Mouse (Mus musculus) ES-CJ7 (cell line): ENCODE measurements around the gene Rtp4.

Source experiments
- DNase-seq: peaks from one replicate; pipeline ENCODE4 v3.0.0; 2011; ENCODE audit warnings: low read depth, low spot score

The Rtp4 gene

GRCm38 (mm10) chr16:23591119-23592105 lies 71.3 kb downstream of the Rtp4 start:
- DNase-seq = no peak

DNA sequence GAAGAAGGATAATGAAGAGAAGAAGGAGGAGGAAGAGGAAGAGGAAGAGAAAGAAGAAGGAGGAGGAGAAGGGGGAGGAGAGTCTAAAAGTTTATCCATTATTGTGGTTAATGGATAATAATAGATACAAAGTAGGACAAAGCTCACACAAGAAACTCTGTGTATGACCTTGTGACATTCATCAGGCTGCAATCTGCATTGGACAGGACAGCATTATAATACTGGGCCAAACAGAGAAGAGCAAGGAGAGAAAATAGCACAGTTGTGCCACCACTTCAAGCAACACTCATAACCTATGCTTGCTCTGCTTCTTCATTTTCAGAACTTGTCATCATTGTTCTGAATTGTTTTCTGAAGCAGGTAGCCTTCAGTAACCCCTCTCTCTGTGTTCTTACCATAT lies 72.4 kb downstream of the Rtp4 start:
- DNase-seq = no peak

- DNase-seq = no peak
Measured at GRCm38 (mm10) chr16:23596696-23597095, 76.6 kb downstream of the Rtp4 start.

DNA sequence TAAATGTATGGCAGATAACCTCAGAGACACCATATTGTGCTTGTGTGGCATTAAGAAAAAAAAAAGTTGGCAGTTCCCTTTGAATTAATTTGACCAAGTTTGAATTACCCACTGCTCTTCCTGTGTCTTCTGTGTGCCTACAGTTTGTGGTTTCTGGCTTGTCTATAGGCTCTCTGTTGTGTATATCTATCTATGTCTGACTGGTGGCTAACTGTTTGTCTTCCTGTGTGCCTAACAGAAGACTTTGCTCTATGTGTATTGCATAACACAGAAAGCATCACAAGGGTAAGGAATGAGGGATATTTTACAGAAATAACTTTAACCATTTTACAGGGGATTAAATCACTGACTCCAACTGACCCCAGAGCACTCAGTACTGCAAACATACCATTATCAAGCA lies 77.9 kb downstream of the Rtp4 start:
- DNase-seq = no peak

GRCm38 (mm10) chr16:23606220-23606619 lies 86.1 kb downstream of the Rtp4 start:
- peak; percentile 7 for DNase-seq

DNA sequence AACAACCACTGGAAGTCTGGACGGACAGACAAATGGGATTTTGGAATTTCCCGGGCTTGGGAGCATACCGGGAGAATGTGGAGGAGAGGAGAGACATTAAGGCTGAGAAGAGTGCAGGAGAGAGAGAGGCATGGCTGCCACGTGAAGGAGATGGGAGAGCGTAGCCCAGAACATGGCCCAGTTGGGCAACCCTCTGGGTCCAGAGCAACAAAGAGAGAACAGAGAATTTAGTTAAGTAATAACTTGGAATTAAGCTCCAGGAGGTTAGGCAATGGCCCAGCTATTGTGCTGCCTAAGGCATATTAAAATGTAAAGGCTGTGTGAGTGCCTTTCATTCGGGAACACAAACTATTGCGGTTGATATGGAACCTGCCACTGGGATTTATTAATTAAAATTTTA lies 86.6 kb downstream of the Rtp4 start:
- no peak for DNase-seq

GRCm38 (mm10) chr16:23607911-23608410 lies 87.9 kb downstream of the Rtp4 start:
- peak; percentile 55 for DNase-seq

- peak; percentile 5 for DNase-seq
Measured at GRCm38 (mm10) chr16:23609748-23610185, 89.7 kb downstream of the Rtp4 start.

GRCm38 (mm10) chr16:23624205-23624604 lies 104.1 kb downstream of the Rtp4 start:
- no peak for DNase-seq

DNA sequence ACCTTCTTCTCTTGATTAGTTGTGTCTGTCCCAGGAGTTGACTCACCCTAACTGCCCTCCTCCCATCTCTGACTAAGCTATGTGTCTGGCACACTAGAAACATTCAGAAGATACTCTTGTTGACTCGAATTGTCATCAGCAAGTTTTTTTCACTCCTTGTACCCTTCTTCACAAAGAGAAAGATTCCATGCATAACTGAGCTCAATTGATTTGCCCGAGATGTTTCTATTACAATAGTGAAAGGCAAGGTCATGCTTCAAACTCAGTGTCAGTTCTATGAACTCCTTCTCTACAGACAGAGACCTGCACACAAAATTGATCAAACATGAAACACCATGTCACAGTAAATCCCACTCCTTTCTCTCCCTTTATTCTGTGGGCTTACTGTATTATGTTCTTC lies 111.4 kb downstream of the Rtp4 start:
- DNase-seq = no peak

DNA sequence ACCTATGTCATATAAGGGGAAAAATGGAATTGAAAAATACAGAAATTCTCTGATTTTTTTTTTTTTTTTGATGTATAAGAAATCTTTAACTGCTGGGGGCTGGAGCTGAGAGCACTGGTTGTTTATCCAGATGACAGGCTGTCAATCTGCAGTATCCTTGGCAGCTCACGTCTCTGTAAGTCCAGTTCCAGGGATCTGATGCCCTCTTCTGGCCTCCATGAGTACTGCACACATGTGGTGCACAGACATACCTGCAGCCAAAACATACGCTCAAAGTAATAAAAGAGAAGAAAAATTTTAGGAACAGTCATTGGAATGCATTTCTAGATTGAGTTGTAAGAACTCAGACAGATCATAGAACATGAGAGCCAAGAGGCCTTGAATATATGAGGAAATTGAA lies 112.6 kb downstream of the Rtp4 start:
- peak; percentile 61 for DNase-seq

DNA sequence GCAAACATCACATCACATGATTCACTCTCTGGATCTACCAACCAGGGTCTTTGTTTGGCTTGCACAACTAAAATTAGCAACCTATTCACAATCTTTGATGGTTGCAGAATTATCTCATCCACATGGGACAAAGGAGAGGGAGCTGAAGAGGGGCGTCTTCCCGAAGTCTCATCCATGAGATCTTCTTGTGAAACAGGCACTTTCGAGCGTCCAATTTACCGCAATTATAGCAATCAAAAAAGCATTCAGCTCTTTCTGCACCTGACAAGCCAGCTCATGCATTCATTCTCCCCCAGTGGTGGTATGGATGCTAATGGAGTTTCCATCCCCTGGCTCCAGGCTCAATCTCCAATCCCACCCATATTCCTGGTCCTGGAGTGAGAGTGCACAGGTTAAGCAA lies 132.9 kb downstream of the Rtp4 start:
- no peak for DNase-seq

GRCm38 (mm10) chr16:23653479-23653878 lies 133.4 kb downstream of the Rtp4 start:
- DNase-seq = no peak

DNA sequence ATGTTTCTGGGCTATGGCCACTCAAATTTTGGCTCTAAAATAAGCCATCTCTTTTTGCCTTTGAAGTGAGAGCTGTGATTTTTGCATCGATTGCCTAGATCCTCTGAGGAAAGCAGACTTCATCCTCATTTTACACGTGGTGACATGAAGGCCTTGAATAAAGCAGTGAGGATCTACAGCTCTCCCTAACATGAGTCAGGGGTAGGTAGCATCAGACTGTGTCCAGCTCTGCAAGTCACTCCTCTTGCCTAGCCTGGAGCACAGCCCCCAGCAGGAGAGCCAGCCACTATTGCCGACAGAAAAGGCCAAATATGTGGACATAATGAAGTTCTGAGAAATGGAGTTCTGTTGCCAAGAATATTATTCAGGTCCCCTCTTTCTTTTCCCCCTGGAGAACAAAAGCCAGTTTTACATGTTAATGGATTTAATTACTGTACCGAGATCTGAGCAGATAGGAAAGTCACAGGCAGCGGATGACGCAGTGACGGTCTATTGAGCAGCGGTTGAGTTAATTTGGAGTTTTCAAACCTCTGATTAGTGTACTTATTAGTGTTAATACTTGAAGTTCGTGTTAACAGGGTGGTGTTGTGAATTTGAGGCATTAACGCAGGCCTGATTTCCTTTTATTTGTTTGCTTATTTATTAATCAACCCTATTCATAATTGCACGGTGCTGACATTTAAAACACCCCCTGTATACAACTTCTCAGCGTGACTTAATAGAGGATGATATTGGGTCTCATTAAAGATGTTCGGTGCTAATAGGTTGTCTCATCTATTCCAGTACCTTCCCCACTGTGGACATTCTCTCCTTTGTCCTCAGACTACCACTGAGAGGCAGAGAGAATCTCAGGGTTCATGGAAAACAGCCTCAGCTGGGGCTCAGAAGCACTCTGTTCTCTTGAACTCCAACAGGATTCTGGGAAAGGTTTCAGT lies 139.8 kb downstream of the Rtp4 start:
- DNase-seq = no peak
